Mouse (Mus musculus) ZHBTc4 (cell line): ENCODE measurements around the gene Cyp2d10.

Experiments
- DNase-seq: peaks from one replicate; pipeline ENCODE4 v3.0.0-alpha.2; 2011; ENCODE audit warnings: low read depth, low spot score

The Cyp2d10 gene

GRCm38 (mm10) chr15:82361459-82362018 lies 45.5 kb downstream of the Cyp2d10 start:
- peak; percentile 62 for DNase-seq

GRCm38 (mm10) chr15:82358431-82359260 lies 48.3 kb downstream of the Cyp2d10 start:
- DNase-seq, result no peak

GRCm38 (mm10) chr15:82354126-82354945 lies 52.7 kb downstream of the Cyp2d10 start, which contains the start of gene Ndufa6:
Gene Ndufa6 (minus strand): TSS chr15:82354322.
- peak; percentile 99 for DNase-seq

- no peak for DNase-seq
These were observed 53.3 kb downstream of the Cyp2d10 start for GRCm38 (mm10) chr15:82353745-82354113.

GRCm38 (mm10) chr15:82353078-82353744 lies 53.8 kb downstream of the Cyp2d10 start:
- DNase-seq, result peak; percentile 50
